8 mouse cellular contexts compared by ENCODE assay signal in the genomic region with DNA sequence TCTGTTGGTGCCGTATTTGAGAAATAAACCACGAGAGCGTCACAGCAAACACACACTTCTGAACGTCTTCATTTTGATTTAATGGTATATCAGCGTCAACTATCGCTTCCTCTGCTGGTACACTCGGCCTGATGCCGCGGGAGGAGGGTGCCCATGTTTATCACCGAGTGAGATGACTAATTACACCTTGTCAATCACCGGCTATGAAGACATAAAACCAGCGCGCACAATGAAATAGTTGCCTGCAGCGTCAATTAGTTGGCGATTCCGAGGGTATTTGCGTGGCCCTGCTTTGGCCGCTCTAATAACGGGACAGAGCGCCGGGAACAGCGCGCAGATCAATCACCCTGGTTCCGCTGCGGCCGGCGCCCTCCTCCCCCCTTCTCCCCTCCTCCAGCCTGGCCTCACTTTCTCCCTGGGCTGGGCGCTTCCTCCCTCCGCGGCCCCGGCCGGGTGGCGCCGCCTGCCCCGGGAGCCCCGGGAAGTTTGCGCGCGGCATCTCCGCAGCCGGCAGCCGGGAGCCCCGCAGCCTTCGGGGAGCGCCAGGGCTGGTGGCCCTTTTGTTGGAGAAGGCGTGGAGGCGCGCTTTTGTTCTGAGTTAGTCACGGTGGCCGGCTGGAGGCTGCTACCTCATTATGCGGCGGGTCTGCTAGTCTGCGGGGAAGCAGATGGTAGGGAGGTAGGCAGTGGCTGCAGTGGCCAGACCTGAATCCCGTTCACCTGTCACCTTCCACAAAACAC. TPM values are rescaled to one million over a fixed set of nuclear protein-coding genes. Genes with fewer than 3 reads are reported as not detected.
DNase-seq lines count a peak whose midpoint lies in the region; ATAC-seq and TF ChIP-seq lines count a peak whose summit lies in the region.
"Had no signal": no experiment of that assay in that cellular context is flagged by ENCODE, and none has a peak within 500 bp of the region (broad histone marks: within the 10 kb centered on the region; RNA-seq: fewer than 3 reads in every experiment).

No protein-coding gene starts in this region.

- no peak overlapping the region for H3K9ac ChIP-seq in lung, postnatal 0 days (replicated peaks; ENCODE audit: low read depth)
- H3K9ac ChIP-seq in embryonic facial prominence, embryonic 11.5 days (replicated peaks; ENCODE audit: low read length): peak overlapping the region; percentile 55
- peak overlapping the region; percentile 53 for H3K9ac ChIP-seq in midbrain, postnatal 0 days (replicated peaks; ENCODE audit: low read length, poor library complexity, severe bottlenecking)

- no peak overlapping the region for H3K27ac ChIP-seq in lung, postnatal 0 days (ENCODE audit: low read length)
- no peak overlapping the region for H3K27ac ChIP-seq in embryonic facial prominence, embryonic 11.5 days (replicated peaks; ENCODE audit: low read depth, low read length)
- H3K27ac ChIP-seq in midbrain, postnatal 0 days (ENCODE audit: low read depth, low read length): peak overlapping the region; percentile 60; the same call in 1 of the 2 replicates

- no peaks in the 10 kb centered on the region for H3K36me3 ChIP-seq in lung, postnatal 0 days (ENCODE audit: insufficient read depth, low read length)
- H3K36me3 ChIP-seq in embryonic facial prominence, embryonic 11.5 days (replicated peaks; ENCODE audit: control insufficient read depth, insufficient read depth, low read depth, low read length): no peaks in the 10 kb centered on the region
- H3K36me3 ChIP-seq in midbrain, postnatal 0 days (ENCODE audit: insufficient read depth, low read length): no peaks in the 10 kb centered on the region

- no peak for TF ChIP-seq EP300 in lung, postnatal 0 days (IDR thresholded peaks at IDR 0.05)

- H3K4me2 ChIP-seq in lung, postnatal 0 days (replicated peaks; ENCODE audit: low read depth, low read length): peak overlapping the region; percentile 41
- H3K4me2 ChIP-seq in embryonic facial prominence, embryonic 11.5 days (ENCODE audit: low read depth, low read length): peak overlapping the region; percentile 52
- peak overlapping the region; percentile 61 for H3K4me2 ChIP-seq in midbrain, postnatal 0 days (ENCODE audit: low read depth, low read length, poor library complexity, severe bottlenecking)

- H3K4me1 ChIP-seq in lung, postnatal 0 days (ENCODE audit: insufficient read depth, low read depth, low read length): peaks cover 5% of the 10 kb centered on the region
- peaks cover 4% of the 10 kb centered on the region; the same call in 1 of the 2 replicates for H3K4me1 ChIP-seq in embryonic facial prominence, embryonic 11.5 days (ENCODE audit: control insufficient read depth, insufficient read depth, low read length)
- peaks cover 8% of the 10 kb centered on the region for H3K4me1 ChIP-seq in midbrain, postnatal 0 days (ENCODE audit: insufficient read depth, low read length)

- no peak for ATAC-seq in lung, postnatal 0 days
- 0 out of 2 replicates have a peak, but pooled peaks have one; percentile 2 for ATAC-seq in embryonic facial prominence, embryonic 11.5 days (replicated peaks; ENCODE audit: insufficient number of reproducible peaks, low FRiP score, low TSS enrichment, low read depth)
- ATAC-seq in midbrain, postnatal 0 days (ENCODE audit: low FRiP score): no peak
- ATAC-seq in megakaryocyte progenitor cell, adult 5-6 weeks (replicated peaks; ENCODE audit: poor library complexity): no peak

- TF ChIP-seq CTCF in lung, postnatal 0 days (IDR thresholded peaks at IDR 0.05): no peak
- no peak for TF ChIP-seq CTCF in midbrain, postnatal 0 days (IDR thresholded peaks at IDR 0.05)

- peaks cover 99% of the 10 kb centered on the region for H3K27me3 ChIP-seq in lung, postnatal 0 days (replicated peaks; ENCODE audit: insufficient read depth, low read length)
- peaks cover 83% of the 10 kb centered on the region for H3K27me3 ChIP-seq in embryonic facial prominence, embryonic 11.5 days (ENCODE audit: control insufficient read depth, insufficient read depth, low read length)
- H3K27me3 ChIP-seq in midbrain, postnatal 0 days (ENCODE audit: insufficient read depth, low read length): peaks cover 52% of the 10 kb centered on the region

- peak overlapping the region; percentile 23 for H3K4me3 ChIP-seq in lung, postnatal 0 days (ENCODE audit: low read depth, low read length)
- peak overlapping the region; percentile 31 for H3K4me3 ChIP-seq in embryonic facial prominence, embryonic 11.5 days (ENCODE audit: low read depth, low read length)
- H3K4me3 ChIP-seq in midbrain, postnatal 0 days (ENCODE audit: low read depth, low read length): peak overlapping the region; percentile 34

- DNase-seq in lung, postnatal 0 days (ENCODE audit: low spot score): no peak
- DNase-seq in lung, postnatal 10 days: no peak
- DNase-seq in embryonic facial prominence, embryonic 11.5 days (ENCODE audit: low spot score): peak; percentile 60
- DNase-seq in induced T-regulatory cell, adult 2 months (ENCODE audit: low read depth): peak; percentile 50
- DNase-seq in midbrain, postnatal 0 days (ENCODE audit: low spot score): no peak
- no peak for DNase-seq in c-Kit-positive CD71-positive TER-119-positive erythroid progenitor cells, embryonic 14.5 days (ENCODE audit: low spot score)

- WGBS in lung, postnatal 0 days: 1% methylated on average over 54 of the region's 54 CpGs
- under 1% methylated on average over 54 of the region's 54 CpGs for WGBS in embryonic facial prominence, embryonic 11.5 days
- under 1% methylated on average over 51 of the region's 54 CpGs for WGBS in midbrain, postnatal 0 days

- no peaks in the 10 kb centered on the region for H3K9me3 ChIP-seq in lung, postnatal 0 days (ENCODE audit: low read length)
- H3K9me3 ChIP-seq in embryonic facial prominence, embryonic 11.5 days (replicated peaks; ENCODE audit: control insufficient read depth, low read length): no peaks in the 10 kb centered on the region
- H3K9me3 ChIP-seq in midbrain, postnatal 0 days (ENCODE audit: low read length): no peaks in the 10 kb centered on the region

RNA-seq across cellular contexts. Expression of a gene that starts 8.9 kb away (rescaled TPM):
- polyA plus RNA-seq in lung, postnatal 0 days (2015; fragmentation: Nextera tagmentation; extraction: Ambion mirVana): not detected in 2 replicates
- polyA plus RNA-seq in embryonic facial prominence, embryonic 11.5 days (2014; fragmentation: Nextera tagmentation; extraction: Ambion mirVana): 15.5 and 18.6 TPM in 2 replicates
- 77.5 and 90.1 TPM in 2 replicates for total RNA-seq in midbrain, postnatal 0 days (2014; rRNA removed)
- 22.1 and 23.8 TPM in 2 replicates for polyA plus RNA-seq in midbrain, postnatal 0 days (2015; fragmentation: Nextera tagmentation; extraction: Ambion mirVana)
- not detected in 2 replicates for total RNA-seq in megakaryocyte progenitor cell, adult 5-6 weeks (2015)
- total RNA-seq in megakaryocyte progenitor cell, adult 5-6 weeks (2017): not detected in 2 replicates
- total RNA-seq: neutrophil, adult 5-6 weeks had no signal

Comparison
In these comparisons a context has a peak if more than half of its experiments do, and no peak if none do; other contexts are left out.
1. DNase-seq: peak in embryonic facial prominence, embryonic 11.5 days (single experiment) and induced T-regulatory cell, adult 2 months (single experiment); none in lung, postnatal 0 days (single experiment), lung, postnatal 10 days (single experiment), midbrain, postnatal 0 days (single experiment) and c-Kit-positive CD71-positive TER-119-positive erythroid progenitor cells, embryonic 14.5 days (single experiment).
2. RNA of a gene that starts 8.9 kb away (polyA plus RNA-seq): 22.1 to 23.8 TPM in midbrain, postnatal 0 days and 15.5 to 18.6 TPM in embryonic facial prominence, embryonic 11.5 days; not detected in lung, postnatal 0 days; every median in the first group is over 10 times any median in the second.
3. Peak in every context shown above with its lines, with median percentiles within 50 percentile points of each other: H3K4me2 ChIP-seq and H3K4me3 ChIP-seq.